Mouse (Mus musculus) hematopoietic stem cell, adult 5-6 weeks (primary cell): ENCODE results near the gene Suv39h1. TPM values are rescaled to one million over a fixed set of nuclear protein-coding genes. Genes with fewer than 3 reads are reported as not detected.
"Not testable (repeated sequence)": the region's sequence is repeated elsewhere in the genome, so short reads cannot be mapped to it uniquely, and the experiment has no call there.

Experiments
- ATAC-seq, 2 experiments: fragments of 125-278 bp in 1 of 2; replicated peaks in 1 of 2; 2 replicates each; pipeline ENCODE4 v1.8.0; 2016 to 2017; ENCODE audit warnings: inconsistent platforms in 2 of 2, mild to moderate bottlenecking in 2 of 2, moderate number of reproducible peaks in 2 of 2, low read depth in 1 of 2, moderate TSS enrichment in 1 of 2; ENCODE audit not compliant: low FRiP score in 2 of 2, poor library complexity in 2 of 2, severe bottlenecking in 2 of 2, insufficient read depth in 1 of 2, low TSS enrichment in 1 of 2
- total RNA-seq: library from RNA; stranded (forward); fragments of 172-1452, 232-1000 nt; gene quantifications from 2 replicates; pipeline ENCODE4 v1.2.3, GENCODE M21; 2017

Suv39h1 gene
- total RNA-seq, 1 experiment from 2014 or later = 65.4 TPM

GRCm38 (mm10) chrX:8073881-8074429 is 605 bp downstream of the Suv39h1 start:
- ATAC-seq = no peak

- no peak for ATAC-seq
Measured at GRCm38 (mm10) chrX:8069166-8069565, 5.4 kb downstream of the Suv39h1 start.

- not testable (repeated sequence) for ATAC-seq
Measured at GRCm38 (mm10) chrX:8051044-8051781, 23.3 kb downstream of the Suv39h1 start.

GRCm38 (mm10) chrX:8033009-8033408 is 41.6 kb downstream of the Suv39h1 start:
- no peak for ATAC-seq

- no peak for ATAC-seq
Measured at GRCm38 (mm10) chrX:8026811-8027210, 47.7 kb downstream of the Suv39h1 start.

GRCm38 (mm10) chrX:8024795-8025194 is 49.8 kb downstream of the Suv39h1 start:
- no peak for ATAC-seq

- ATAC-seq = no peak
Measured at GRCm38 (mm10) chrX:8020111-8020778, 54.3 kb downstream of the Suv39h1 start.

- no peak for ATAC-seq
Measured at GRCm38 (mm10) chrX:8018286-8018685, 56.3 kb downstream of the Suv39h1 start, which contains the start of gene Glod5. Gene Glod5, minus strand, starts transcription at chrX:8018492.

GRCm38 (mm10) chrX:8017142-8017541 is 57.4 kb downstream of the Suv39h1 start:
- ATAC-seq = no peak

- not testable (repeated sequence) for ATAC-seq
Measured at GRCm38 (mm10) chrX:8015675-8016074, 58.9 kb downstream of the Suv39h1 start.

- ATAC-seq = no peak
Measured at GRCm38 (mm10) chrX:8013569-8014314, 60.8 kb downstream of the Suv39h1 start.

GRCm38 (mm10) chrX:8013157-8013556 is 61.4 kb downstream of the Suv39h1 start:
- no peak for ATAC-seq

Other genes with a start within 250 kb of the Suv39h1 start
- 73.7 and 89.4 TPM in 2 replicates for gene Otud5, start 233.4 kb downstream of the Suv39h1 start, total RNA-seq
- 3.1 and 7.8 TPM in 2 replicates for gene Pim2, start 196.5 kb downstream of the Suv39h1 start, total RNA-seq
- gene Slc35a2, start 190.7 kb downstream of the Suv39h1 start, total RNA-seq = 17.2 and 25.7 TPM in 2 replicates
- 167 and 186 TPM in 2 replicates for gene Pqbp1, start 175.5 kb downstream of the Suv39h1 start, total RNA-seq
- gene Timm17b, start 175.4 kb downstream of the Suv39h1 start, total RNA-seq = 39.3 and 51.9 TPM in 2 replicates
- gene Gm10491, start 166.9 kb downstream of the Suv39h1 start, total RNA-seq = not detected in 2 replicates
- gene Gm10490, start 165.2 kb downstream of the Suv39h1 start, total RNA-seq = 1.2 TPM in 1 of 2 replicates, not detected in the other
- not detected in 2 replicates for gene Pcsk1n, start 154.9 kb downstream of the Suv39h1 start, total RNA-seq
- gene Eras, start 146.2 kb downstream of the Suv39h1 start, total RNA-seq = not detected in 2 replicates
- 10.0 and 32.9 TPM in 2 replicates for gene Hdac6, start 126.9 kb downstream of the Suv39h1 start, total RNA-seq
- gene Gata1, start 96.7 kb downstream of the Suv39h1 start, total RNA-seq = 8.6 and 19.1 TPM in 2 replicates
- not detected in 2 replicates for gene Glod5, start 56.3 kb downstream of the Suv39h1 start, total RNA-seq
- 97.1 and 98.4 TPM in 2 replicates for gene Was, start 15.7 kb upstream of the Suv39h1 start, total RNA-seq
- gene Wdr13, start 58.1 kb upstream of the Suv39h1 start, total RNA-seq = 41.6 and 44.4 TPM in 2 replicates
- 1,086 and 1,580 TPM in 2 replicates for gene Rbm3, start 71.1 kb upstream of the Suv39h1 start, total RNA-seq
- gene Tbc1d25, start 101.4 kb upstream of the Suv39h1 start, total RNA-seq = 7.8 and 8.2 TPM in 2 replicates
- gene Ebp, start 118.8 kb upstream of the Suv39h1 start, total RNA-seq = 59.0 and 60.6 TPM in 2 replicates
- 1.0 and 2.6 TPM in 2 replicates for gene Porcn, start 131.8 kb upstream of the Suv39h1 start, total RNA-seq
- gene Ftsj1, start 177.6 kb upstream of the Suv39h1 start, total RNA-seq = 17.3 and 25.9 TPM in 2 replicates
- 1.6 and 6.6 TPM in 2 replicates for gene Slc38a5, start 196.4 kb upstream of the Suv39h1 start, total RNA-seq